Mouse (Mus musculus) erythroblast, embryonic 14.5 days (primary cell): ENCODE data around the gene Cercam.

Experiments used
- GATA1 ChIP-seq: IDR thresholded peaks from 2 replicates; pipeline ENCODE4 v1.6.1; 2012; ENCODE audit warnings: low read length, inconsistent platforms, mixed read lengths
- TAL1 ChIP-seq: IDR thresholded peaks from 3 replicates; pipeline ENCODE4 v1.6.1; 2012; ENCODE audit warnings: low read length, inconsistent platforms, mixed read lengths

- no peak for TF ChIP-seq GATA1
- no peak for TF ChIP-seq TAL1
Measured at GRCm38 (mm10) chr2:29855585-29856210, 13.3 kb upstream of the Cercam start.
